Mouse (Mus musculus): ENCODE data around the gene Orm1.

DNA sequence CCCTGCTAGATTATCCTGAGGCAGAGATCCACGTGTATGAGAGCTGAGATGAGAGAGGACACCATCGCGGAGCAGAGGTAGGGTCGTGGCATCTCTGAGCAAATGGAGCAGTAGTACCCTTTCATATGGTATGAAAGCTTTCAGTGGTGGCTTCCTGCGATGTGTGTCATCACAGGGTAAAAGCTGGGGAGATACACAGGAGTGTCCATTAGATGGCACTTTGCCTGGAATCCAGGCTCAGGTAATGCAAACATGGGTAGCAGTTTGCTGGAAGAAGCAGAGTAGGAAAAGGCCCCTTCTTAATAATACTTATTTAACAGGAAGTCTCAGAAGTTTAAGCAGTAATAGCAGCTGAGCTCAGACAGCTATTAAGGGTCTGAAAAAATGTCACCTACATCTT is 30.3 kb upstream of the Orm1 start:
- no peak for TF ChIP-seq POLR2A (IDR thresholded peaks at IDR 0.05; ENCODE audit: borderline replicate concordance, extremely low read depth, low read depth, low read length)
- TF ChIP-seq CTCF (IDR thresholded peaks at IDR 0.05; ENCODE audit: insufficient read depth, low read length): no peak

Data from lung, adult 2 months (tissue).